Mouse (Mus musculus) limb, embryonic 11.5 days (tissue): ENCODE measurements around the gene Tln2. TPM values are rescaled to one million over a fixed set of nuclear protein-coding genes. Genes with fewer than 3 reads are reported as not detected.

Experiments used
- ATAC-seq: fragments of 200-750 bp; cut with Nextera tagmentation; 2 replicates; pipeline ENCODE4 v1.8.0; 2017; ENCODE audit warnings: low read depth; ENCODE audit not compliant: insufficient number of reproducible peaks, low FRiP score, low TSS enrichment
- DNase-seq: peaks from one replicate; pipeline ENCODE4 v3.0.0-alpha.2; 2015; ENCODE audit warnings: low spot score
- H3K27ac ChIP-seq: fragments of 300-500 bp; sonication (generic); replicated peaks from 2 replicates; pipeline ENCODE4 v1.5.1; 2014; ENCODE audit warnings: low read depth, mild to moderate bottlenecking, low read length
- H3K27me3 ChIP-seq: fragments of 300-500 bp; sonication (generic); 2 replicates; pipeline ENCODE4 v1.6.1; 2014; ENCODE audit warnings: mild to moderate bottlenecking, low read length, mixed read lengths; ENCODE audit not compliant: control insufficient read depth, insufficient read depth
- H3K36me3 ChIP-seq: fragments of 300-500 bp; sonication (generic); 2 replicates; pipeline ENCODE4 v1.6.1; 2014; ENCODE audit warnings: mild to moderate bottlenecking, low read length, moderate library complexity, mixed read lengths; ENCODE audit not compliant: control insufficient read depth, insufficient read depth
- H3K4me1 ChIP-seq: fragments of 300-500 bp; sonication (generic); 2 replicates; pipeline ENCODE4 v1.6.1; 2014; ENCODE audit warnings: low read length, mixed read lengths; ENCODE audit not compliant: control insufficient read depth, insufficient read depth
- H3K4me2 ChIP-seq: fragments of 300-500 bp; sonication (generic); 2 replicates; pipeline ENCODE4 v1.6.1; 2014; ENCODE audit warnings: low read depth, mild to moderate bottlenecking, moderate library complexity; ENCODE audit not compliant: severe bottlenecking
- H3K4me3 ChIP-seq: fragments of 300-500 bp; sonication (generic); 2 replicates; pipeline ENCODE4 v1.5.1; 2014; ENCODE audit warnings: low read depth, low read length
- H3K9ac ChIP-seq: fragments of 300-500 bp; sonication (generic); 2 replicates; pipeline ENCODE4 v1.6.1; 2014; ENCODE audit warnings: mild to moderate bottlenecking, low read length
- H3K9me3 ChIP-seq: fragments of 300-500 bp; sonication (generic); 2 replicates; pipeline ENCODE4 v1.6.1; 2016; ENCODE audit warnings: low read length; ENCODE audit not compliant: control insufficient read depth
- WGBS: fragments of 180-500 bp; shearing (Covaris S2); extraction: QIAGEN DNeasy Blood & Tissue Kit; methylation state at CpG from one replicate; pipeline ENCODE4 v1.1.7; 2014; 5-methylcytosine and 5-hydroxymethylcytosine counted together
- polyA plus RNA-seq: library from polyadenylated mRNA; unstranded; fragments of >200 nt; fragmentation: Nextera tagmentation; extraction: Ambion mirVana; gene quantifications from 2 replicates; pipeline ENCODE4 v1.2.1, GENCODE M21; 2014

Gene Tln2
- polyA plus RNA-seq, 1 experiment from 2014 or later = 28.2 TPM

GRCm38 (mm10) chr9:67435333-67436154, 124.0 kb downstream of the Tln2 start:
- no peaks in the 10 kb centered on the region for H3K36me3 ChIP-seq
- no peaks in the 10 kb centered on the region for H3K27me3 ChIP-seq
- no peak for DNase-seq
- H3K9ac ChIP-seq = no peak overlapping the region
- no peak overlapping the region; the same call in 1 of the 2 replicates for H3K27ac ChIP-seq
- H3K9me3 ChIP-seq = no peaks in the 10 kb centered on the region
- H3K4me1 ChIP-seq = 0 out of 2 replicates have a peak, but pooled peaks cover 4% of the 10 kb centered on the region
- H3K4me3 ChIP-seq = no peak overlapping the region
- H3K4me2 ChIP-seq = no peak overlapping the region
- 53% methylated on average over 10 of the region's 10 CpGs for WGBS
- no peak for ATAC-seq

- no peak overlapping the region for H3K4me2 ChIP-seq
- no peak overlapping the region for H3K27ac ChIP-seq
- 67% methylated on average over 12 of the region's 12 CpGs for WGBS
- no peaks in the 10 kb centered on the region for H3K27me3 ChIP-seq
- H3K9me3 ChIP-seq = no peaks in the 10 kb centered on the region
- no peaks in the 10 kb centered on the region for H3K36me3 ChIP-seq
- no peak overlapping the region for H3K4me3 ChIP-seq
- no peak overlapping the region for H3K9ac ChIP-seq
- DNase-seq = no peak
- H3K4me1 ChIP-seq = no peaks in the 10 kb centered on the region
- ATAC-seq = no peak
These were observed 130.2 kb downstream of the Tln2 start for GRCm38 (mm10) chr9:67429199-67429892.

GRCm38 (mm10) chr9:67428306-67429047, 131.0 kb downstream of the Tln2 start:
- no peak for DNase-seq
- Histone ChIP-seq H3K27me3 (no peaks in the 10 kb centered on the region), H3K4me2 (no peak overlapping the region), H3K9me3 (no peaks in the 10 kb centered on the region), H3K9ac (no peak overlapping the region), H3K27ac (no peak overlapping the region), H3K36me3 (no peaks in the 10 kb centered on the region), H3K4me1 (no peaks in the 10 kb centered on the region), H3K4me3 (no peak overlapping the region)
- no peak for ATAC-seq
- 93% methylated on average over 15 of the region's 15 CpGs for WGBS

- H3K4me2 ChIP-seq = no peak overlapping the region
- H3K9me3 ChIP-seq = no peaks in the 10 kb centered on the region
- ATAC-seq = no peak
- WGBS = 66% methylated on average over 3 of the region's 3 CpGs
- DNase-seq = no peak
- no peaks in the 10 kb centered on the region for H3K4me1 ChIP-seq
- H3K27me3 ChIP-seq = no peaks in the 10 kb centered on the region
- H3K36me3 ChIP-seq = no peaks in the 10 kb centered on the region
- no peak overlapping the region for H3K9ac ChIP-seq
- H3K27ac ChIP-seq = no peak overlapping the region
- H3K4me3 ChIP-seq = no peak overlapping the region
These were observed 133.2 kb downstream of the Tln2 start for GRCm38 (mm10) chr9:67426304-67426703.

GRCm38 (mm10) chr9:67424110-67424509, 135.4 kb downstream of the Tln2 start:
- Histone ChIP-seq H3K4me2 (no peak overlapping the region), H3K4me3 (no peak overlapping the region), H3K9me3 (no peaks in the 10 kb centered on the region), H3K36me3 (no peaks in the 10 kb centered on the region), H3K4me1 (no peaks in the 10 kb centered on the region), H3K9ac (no peak overlapping the region), H3K27ac (no peak overlapping the region), H3K27me3 (no peaks in the 10 kb centered on the region)
- no peak for ATAC-seq
- no peak for DNase-seq
- WGBS = 69% methylated on average over 7 of the region's 7 CpGs

GRCm38 (mm10) chr9:67418092-67418491, 141.4 kb downstream of the Tln2 start:
- 52% methylated on average over 6 of the region's 6 CpGs for WGBS
- no peak for ATAC-seq
- Histone ChIP-seq H3K4me3 (no peak overlapping the region), H3K36me3 (no peaks in the 10 kb centered on the region), H3K4me1 (no peaks in the 10 kb centered on the region), H3K27ac (no peak overlapping the region), H3K4me2 (no peak overlapping the region), H3K27me3 (no peaks in the 10 kb centered on the region), H3K9me3 (no peaks in the 10 kb centered on the region), H3K9ac (no peak overlapping the region)
- DNase-seq = no peak

- 87% methylated on average over 2 of the region's 2 CpGs for WGBS
- Histone ChIP-seq H3K4me1 (no peaks in the 10 kb centered on the region), H3K9me3 (no peaks in the 10 kb centered on the region), H3K4me2 (no peak overlapping the region), H3K27me3 (no peaks in the 10 kb centered on the region), H3K9ac (no peak overlapping the region), H3K36me3 (no peaks in the 10 kb centered on the region), H3K27ac (no peak overlapping the region), H3K4me3 (no peak overlapping the region)
- DNase-seq (no peak), ATAC-seq (no peak)
These were observed 148.8 kb downstream of the Tln2 start for GRCm38 (mm10) chr9:67410667-67411066.

GRCm38 (mm10) chr9:67404736-67405135, 154.8 kb downstream of the Tln2 start:
- no peaks in the 10 kb centered on the region for H3K36me3 ChIP-seq
- no peaks in the 10 kb centered on the region for H3K27me3 ChIP-seq
- H3K27ac ChIP-seq = no peak overlapping the region
- H3K9me3 ChIP-seq = no peaks in the 10 kb centered on the region
- no peak for DNase-seq
- no peak overlapping the region for H3K4me3 ChIP-seq
- H3K9ac ChIP-seq = no peak overlapping the region
- H3K4me1 ChIP-seq = no peaks in the 10 kb centered on the region
- 90% methylated on average over 7 of the region's 7 CpGs for WGBS
- ATAC-seq = no peak
- no peak overlapping the region for H3K4me2 ChIP-seq
